Mouse (Mus musculus) thymus, postnatal 10 days (tissue): Measurements from ENCODE around the gene Acaa1a.

Source experiments
- DNase-seq, 2 experiments: peaks; one replicate each; pipeline ENCODE4 v3.0.0; 2021; ENCODE audit warnings: low spot score in 2 of 2

Gene Acaa1a

DNA sequence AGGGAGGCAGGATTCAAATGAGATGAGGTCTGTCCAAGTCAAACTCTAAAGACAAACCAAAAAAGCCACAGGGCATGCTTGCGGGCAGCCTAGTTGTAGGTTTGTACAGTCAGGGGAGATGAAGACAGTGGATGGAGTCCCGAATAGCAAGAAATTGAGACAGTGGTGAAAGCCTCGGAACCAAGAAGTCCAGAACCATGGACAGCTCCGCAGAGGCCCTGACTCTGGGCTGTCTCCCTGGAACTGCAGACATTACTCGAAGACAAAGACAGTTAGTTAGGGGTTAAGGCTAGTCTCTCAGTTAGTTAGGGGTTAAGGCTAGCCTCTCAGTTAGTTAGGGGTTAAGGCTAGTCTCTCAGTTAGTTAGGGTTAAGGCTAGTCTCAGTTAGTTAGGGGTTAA, 49.5 kb downstream of the Acaa1a start:
- DNase-seq: no peak

DNA sequence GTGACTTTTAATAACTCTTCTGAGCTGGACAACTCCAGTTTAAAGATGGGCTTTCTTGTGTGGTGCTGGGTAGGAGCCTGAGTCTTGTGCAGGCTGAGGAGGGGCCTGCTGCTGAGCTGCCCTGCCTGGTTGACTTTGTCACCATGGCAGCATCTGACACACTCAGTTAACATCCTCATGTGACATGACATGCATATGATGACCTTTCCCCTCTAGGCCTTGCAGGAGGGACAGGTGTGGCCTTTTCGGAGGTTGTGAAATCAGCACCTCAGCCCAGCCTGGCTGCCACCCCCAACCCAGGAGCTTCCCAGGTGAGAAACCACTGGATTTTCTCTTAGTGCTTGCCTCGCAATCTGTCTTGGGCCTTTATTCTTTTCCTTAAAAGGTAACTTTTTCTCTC, 50.7 kb downstream of the Acaa1a start:
- DNase-seq: no peak

DNA sequence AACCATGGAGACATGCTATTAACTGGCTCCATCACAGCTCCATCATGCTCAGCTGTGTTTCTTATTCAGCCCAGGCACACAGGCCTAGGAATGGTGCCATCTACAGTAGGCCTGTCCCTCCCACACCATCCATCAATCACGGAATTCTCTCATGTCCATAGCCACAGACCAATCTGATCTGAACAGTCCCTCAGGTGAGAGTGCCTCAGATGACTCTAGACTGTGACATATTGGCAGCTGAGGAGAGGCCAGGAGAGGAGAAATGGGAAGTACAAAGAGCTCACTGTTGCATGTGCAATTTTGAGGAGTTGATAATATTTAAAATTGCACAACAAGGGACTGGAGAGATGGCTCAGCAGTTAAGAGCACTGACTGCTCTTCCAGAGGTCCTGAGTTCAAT, 55.3 kb downstream of the Acaa1a start:
- no peak for DNase-seq
